Mouse (Mus musculus) embryonic facial prominence, embryonic 11.5 days (tissue): ENCODE measurements around the gene Dpf3. TPM values are rescaled to one million over a fixed set of nuclear protein-coding genes. Genes with fewer than 3 reads are reported as not detected.

Experiments
- ATAC-seq: fragments of 200-750 bp; cut with Nextera tagmentation; replicated peaks from 2 replicates; pipeline ENCODE4 v1.8.0; 2017; ENCODE audit warnings: low read depth; ENCODE audit not compliant: insufficient number of reproducible peaks, low FRiP score, low TSS enrichment
- DNase-seq: peaks from one replicate; pipeline ENCODE4 v3.0.0-alpha.2; 2015; ENCODE audit warnings: low spot score
- H3K27ac ChIP-seq: fragments of 300-500 bp; sonication (generic); replicated peaks from 2 replicates; pipeline ENCODE4 v1.5.1; 2014; ENCODE audit warnings: mild to moderate bottlenecking, low read depth, low read length, control low read depth
- H3K27me3 ChIP-seq: fragments of 300-500 bp; sonication (generic); 2 replicates; pipeline ENCODE4 v1.6.1; 2014; ENCODE audit warnings: mild to moderate bottlenecking, low read length, moderate library complexity, mixed read lengths; ENCODE audit not compliant: control insufficient read depth, insufficient read depth
- H3K36me3 ChIP-seq: fragments of 300-500 bp; sonication (generic); replicated peaks from 2 replicates; pipeline ENCODE4 v1.6.1; 2014; ENCODE audit warnings: low read depth, mild to moderate bottlenecking, low read length, moderate library complexity, mixed read lengths; ENCODE audit not compliant: control insufficient read depth, insufficient read depth
- H3K4me1 ChIP-seq: fragments of 300-500 bp; sonication (generic); 2 replicates; pipeline ENCODE4 v1.6.1; 2014; ENCODE audit warnings: low read length, mixed read lengths; ENCODE audit not compliant: control insufficient read depth, insufficient read depth
- H3K4me2 ChIP-seq: fragments of 300-500 bp; sonication (generic); 2 replicates; pipeline ENCODE4 v1.6.1; 2014; ENCODE audit warnings: low read depth, mild to moderate bottlenecking, control low read depth, low read length, moderate library complexity
- H3K4me3 ChIP-seq: fragments of 300-500 bp; sonication (generic); 2 replicates; pipeline ENCODE4 v1.5.1; 2014; ENCODE audit warnings: low read depth, low read length, control low read depth
- H3K9ac ChIP-seq: fragments of 300-500 bp; sonication (generic); replicated peaks from 2 replicates; pipeline ENCODE4 v1.6.1; 2014; ENCODE audit warnings: mild to moderate bottlenecking, control low read depth, low read length
- H3K9me3 ChIP-seq: fragments of 300-500 bp; sonication (generic); replicated peaks from 2 replicates; pipeline ENCODE4 v1.6.1; 2016; ENCODE audit warnings: mild to moderate bottlenecking, low read length, inconsistent platforms, mixed read lengths; ENCODE audit not compliant: control insufficient read depth
- WGBS: fragments of 180-500 bp; shearing (Covaris S2); extraction: QIAGEN DNeasy Blood & Tissue Kit; methylation state at CpG from one replicate; pipeline ENCODE4 v1.1.7; 2014; 5-methylcytosine and 5-hydroxymethylcytosine counted together
- polyA plus RNA-seq: library from polyadenylated mRNA; unstranded; fragments of >200 nt; fragmentation: Nextera tagmentation; extraction: Ambion mirVana; gene quantifications from 2 replicates; pipeline ENCODE4 v1.2.1, GENCODE M21; 2014

Gene Dpf3
- polyA plus RNA-seq, 1 experiment from 2014 or later = 2.0 TPM

- H3K27me3 ChIP-seq = no peaks in the 10 kb centered on the region
- no peaks in the 10 kb centered on the region for H3K4me1 ChIP-seq
- H3K4me2 ChIP-seq = no peak overlapping the region
- H3K27ac ChIP-seq = no peak overlapping the region
- ATAC-seq = no peak
- no peak overlapping the region for H3K4me3 ChIP-seq
- H3K9me3 ChIP-seq = no peaks in the 10 kb centered on the region
- no peak overlapping the region for H3K9ac ChIP-seq
- DNase-seq = no peak
- 88% methylated on average over 4 of the region's 4 CpGs for WGBS
- no peaks in the 10 kb centered on the region for H3K36me3 ChIP-seq
These were observed 146.6 kb downstream of the Dpf3 start for GRCm38 (mm10) chr12:83340960-83341359.

- 88% methylated on average over 1 of the region's 1 CpGs for WGBS
- H3K27ac ChIP-seq = no peak overlapping the region
These were observed 149.2 kb downstream of the Dpf3 start for GRCm38 (mm10) chr12:83338345-83338744.

GRCm38 (mm10) chr12:83337776-83338149 is 149.8 kb downstream of the Dpf3 start:
- no peaks in the 10 kb centered on the region for H3K27me3 ChIP-seq
- no peaks in the 10 kb centered on the region for H3K36me3 ChIP-seq
- no peak overlapping the region for H3K27ac ChIP-seq
- no peaks in the 10 kb centered on the region for H3K4me1 ChIP-seq
- ATAC-seq (no peak), DNase-seq (no peak)
- no peak overlapping the region for H3K4me2 ChIP-seq
- no peak overlapping the region for H3K4me3 ChIP-seq
- WGBS = 51% methylated on average over 7 of the region's 7 CpGs
- H3K9me3 ChIP-seq = no peaks in the 10 kb centered on the region
- no peak overlapping the region for H3K9ac ChIP-seq

More at GRCm38 (mm10) chr12:83338345-83338744, 149.2 kb downstream of the Dpf3 start:
- Histone ChIP-seq H3K36me3 (no peaks in the 10 kb centered on the region), H3K4me3 (no peak overlapping the region), H3K4me1 (no peaks in the 10 kb centered on the region), H3K4me2 (no peak overlapping the region), H3K9ac (no peak overlapping the region), H3K27me3 (no peaks in the 10 kb centered on the region), H3K9me3 (no peaks in the 10 kb centered on the region)
- ATAC-seq (no peak), DNase-seq (no peak)

GRCm38 (mm10) chr12:83337077-83337775 is 150.3 kb downstream of the Dpf3 start:
- DNase-seq = no peak
- 31% methylated on average over 13 of the region's 13 CpGs for WGBS
- Histone ChIP-seq H3K27ac (no peak overlapping the region), H3K4me2 (no peak overlapping the region), H3K9me3 (no peaks in the 10 kb centered on the region), H3K4me1 (no peaks in the 10 kb centered on the region), H3K4me3 (no peak overlapping the region), H3K36me3 (no peaks in the 10 kb centered on the region), H3K9ac (no peak overlapping the region), H3K27me3 (no peaks in the 10 kb centered on the region)
- ATAC-seq = no peak

- DNase-seq (no peak), ATAC-seq (no peak)
- no peak overlapping the region for H3K4me2 ChIP-seq
- H3K27me3 ChIP-seq = no peaks in the 10 kb centered on the region
- H3K27ac ChIP-seq = no peak overlapping the region
- no peaks in the 10 kb centered on the region for H3K36me3 ChIP-seq
- H3K4me1 ChIP-seq = no peaks in the 10 kb centered on the region
- no peak overlapping the region for H3K9ac ChIP-seq
- no peak overlapping the region for H3K4me3 ChIP-seq
- WGBS = 75% methylated on average over 7 of the region's 7 CpGs
- no peaks in the 10 kb centered on the region for H3K9me3 ChIP-seq
These were observed 157.5 kb downstream of the Dpf3 start for GRCm38 (mm10) chr12:83330056-83330455.

GRCm38 (mm10) chr12:83328899-83329298 is 158.6 kb downstream of the Dpf3 start:
- no peak for DNase-seq
- 86% methylated on average over 13 of the region's 13 CpGs for WGBS
- no peaks in the 10 kb centered on the region for H3K36me3 ChIP-seq

GRCm38 (mm10) chr12:83328491-83328890 is 159.0 kb downstream of the Dpf3 start:
- Histone ChIP-seq H3K4me1 (no peaks in the 10 kb centered on the region), H3K4me2 (no peak overlapping the region), H3K9ac (no peak overlapping the region), H3K9me3 (no peaks in the 10 kb centered on the region), H3K36me3 (no peaks in the 10 kb centered on the region), H3K27ac (no peak overlapping the region), H3K4me3 (no peak overlapping the region), H3K27me3 (no peaks in the 10 kb centered on the region)
- no peak for DNase-seq
- WGBS = 50% methylated on average over 4 of the region's 4 CpGs
- ATAC-seq = no peak

More at GRCm38 (mm10) chr12:83328899-83329298, 158.6 kb downstream of the Dpf3 start:
- no peak overlapping the region for H3K4me3 ChIP-seq
- H3K4me2 ChIP-seq = no peak overlapping the region
- no peaks in the 10 kb centered on the region for H3K27me3 ChIP-seq
- H3K27ac ChIP-seq = no peak overlapping the region
- no peaks in the 10 kb centered on the region for H3K9me3 ChIP-seq
- ATAC-seq = no peak
- H3K4me1 ChIP-seq = no peaks in the 10 kb centered on the region
- H3K9ac ChIP-seq = no peak overlapping the region

GRCm38 (mm10) chr12:83327451-83327850 is 160.1 kb downstream of the Dpf3 start:
- 87% methylated on average over 1 of the region's 1 CpGs for WGBS
- H3K4me2 ChIP-seq = no peak overlapping the region
- DNase-seq (no peak), ATAC-seq (no peak)
- H3K9me3 ChIP-seq = no peaks in the 10 kb centered on the region
- H3K9ac ChIP-seq = no peak overlapping the region
- H3K4me1 ChIP-seq = no peaks in the 10 kb centered on the region
- no peak overlapping the region for H3K27ac ChIP-seq
- H3K27me3 ChIP-seq = no peaks in the 10 kb centered on the region
- no peaks in the 10 kb centered on the region for H3K36me3 ChIP-seq
- no peak overlapping the region for H3K4me3 ChIP-seq
